Mouse (Mus musculus) liver, embryonic 14.5 days (tissue): ENCODE results near the gene Sparcl1. TPM values are rescaled to one million over a fixed set of nuclear protein-coding genes. Genes with fewer than 3 reads are reported as not detected.
A peak's percentile ranks its signal among the peaks of the same experiment; 100 is the strongest.

ENCODE experiments used
- ATAC-seq: fragments of 200-750 bp; cut with Nextera tagmentation; 2 replicates; pipeline ENCODE4 v1.8.0; 2017; ENCODE audit warnings: moderate number of reproducible peaks, mild to moderate bottlenecking, moderate library complexity; ENCODE audit not compliant: insufficient read depth
- DNase-seq, 3 experiments: peaks; one replicate each; pipeline ENCODE4 v3.0.0-alpha.2; 2012 to 2013; ENCODE audit warnings: low read depth in 3 of 3, low spot score in 3 of 3
- H3K27ac ChIP-seq: fragments of 300-500 bp; sonication (generic); 2 replicates; pipeline ENCODE4 v1.5.1; 2014; ENCODE audit warnings: moderate library complexity, mild to moderate bottlenecking, control low read depth, inconsistent platforms
- H3K27me3 ChIP-seq: fragments of 300-500 bp; sonication (generic); 2 replicates; pipeline ENCODE4 v1.6.1; 2014; ENCODE audit warnings: mild to moderate bottlenecking, low read length, moderate library complexity; ENCODE audit not compliant: control insufficient read depth, insufficient read depth
- H3K36me3 ChIP-seq: fragments of 300-500 bp; sonication (generic); replicated peaks from 2 replicates; pipeline ENCODE4 v1.6.1; 2014; ENCODE audit warnings: low read depth; ENCODE audit not compliant: control insufficient read depth, insufficient read depth
- H3K4me1 ChIP-seq, 2 experiments: fragments of 200-500 bp in 1 of 2; fragments of 300-500 bp in 1 of 2; sonication (generic) in 1 of 2; replicated peaks; 2 replicates each; pipeline ENCODE4 v1.6.1; 2012 to 2014; ENCODE audit warnings: antibody characterized with exemption in 1 of 2, inconsistent platforms in 1 of 2, low read length in 1 of 2; ENCODE audit not compliant: control insufficient read depth in 2 of 2, insufficient read depth in 2 of 2
- H3K4me2 ChIP-seq: fragments of 300-500 bp; sonication (generic); 2 replicates; pipeline ENCODE4 v1.6.1; 2014; ENCODE audit warnings: low read depth, mild to moderate bottlenecking, control low read depth, moderate library complexity
- H3K4me3 ChIP-seq, 2 experiments: fragments of 200-500 bp in 1 of 2; fragments of 300-500 bp in 1 of 2; sonication (generic) in 1 of 2; 2 replicates each; pipeline ENCODE4 v1.5.1; 2012 to 2014; ENCODE audit warnings: low read depth in 2 of 2, low read length in 2 of 2, mild to moderate bottlenecking in 2 of 2, control low read depth in 1 of 2, inconsistent platforms in 1 of 2, moderate library complexity in 1 of 2; ENCODE audit not compliant: insufficient read depth in 1 of 2
- H3K9ac ChIP-seq: fragments of 300-500 bp; sonication (generic); replicated peaks from 2 replicates; pipeline ENCODE4 v1.6.1; 2014; ENCODE audit warnings: mild to moderate bottlenecking, control low read depth, moderate library complexity
- H3K9me3 ChIP-seq: fragments of 300-500 bp; sonication (generic); 2 replicates; pipeline ENCODE4 v1.6.1; 2016; ENCODE audit warnings: low read length, mixed read lengths; ENCODE audit not compliant: control insufficient read depth
- CTCF ChIP-seq: IDR thresholded peaks from 2 replicates; pipeline ENCODE4 v1.5.1; 2016; ENCODE audit warnings: antibody characterized with exemption, low read depth, control low read depth
- EP300 ChIP-seq: IDR thresholded peaks from 2 replicates; pipeline ENCODE4 v1.6.1; 2016; ENCODE audit warnings: antibody characterized with exemption, low read depth
- WGBS: fragments of 180-500 bp; shearing (Covaris S2); extraction: QIAGEN DNeasy Blood & Tissue Kit; methylation state at CpG from one replicate; pipeline ENCODE4 v1.1.7; 2014; ENCODE audit not compliant: insufficient replicate concordance; 5-methylcytosine and 5-hydroxymethylcytosine counted together
- microRNA-seq: library from miRNA; unstranded; fragments of <30 nt; microRNA quantifications from one replicate; pipeline ENCODE4, GENCODE M21; 2016
- polyA plus RNA-seq, 2 experiments: library from polyadenylated mRNA; depleted of rRNA in 1 of 2; stranded (reverse) in 1 of 2; unstranded in 1 of 2; fragments of >200 nt; fragmentation: Nextera tagmentation in 1 of 2; extraction: Ambion mirVana in 1 of 2; gene quantifications; 2 replicates each; pipeline versions ENCODE4 v1.2.1 to v1.2.3; 2012 to 2014

The Sparcl1 gene
- polyA plus RNA-seq, 2 experiments: 1.0 to 1.4 TPM

GRCm38 (mm10) chr5:104032434-104033097 lies 81.0 kb downstream of the Sparcl1 start:
- H3K9me3 ChIP-seq: no peaks in the 10 kb centered on the region
- peaks cover 0 to 10% of the 10 kb centered on the region in 2 experiments; a peak in 2 of 4 replicates for H3K4me1 ChIP-seq
- H3K9ac ChIP-seq: no peak overlapping the region
- ATAC-seq (no peak; the same call in 1 of the 2 replicates), DNase-seq (no peak)
- no peaks in the 10 kb centered on the region for H3K27me3 ChIP-seq
- H3K36me3 ChIP-seq: no peaks in the 10 kb centered on the region
- H3K4me3 ChIP-seq: no peak overlapping the region
- no peak overlapping the region for H3K4me2 ChIP-seq
- 88% methylated on average over 2 of the region's 2 CpGs for WGBS
- no peak overlapping the region for H3K27ac ChIP-seq
- TF ChIP-seq EP300 (no peak), CTCF (no peak)

Small RNAs within 50 kb of the gene (microRNA-seq; reads per million reads assigned to microRNA genes)
- gene Mir5619: 12.7 reads per million, percentile 23 among the genes with 10 or more reads in this experiment

Other genes with a start within 250 kb of the Sparcl1 start
- gene Klhl8, start 202.5 kb downstream of the Sparcl1 start, polyA plus RNA-seq (2012; rRNA removed): 0.83 and 0.98 TPM in 2 replicates
- gene Klhl8, start 202.5 kb downstream of the Sparcl1 start, polyA plus RNA-seq (2014; fragmentation: Nextera tagmentation; extraction: Ambion mirVana): 0.99 and 1.7 TPM in 2 replicates
- 3.2 and 5.3 TPM in 2 replicates for gene Hsd17b13, start 136.3 kb downstream of the Sparcl1 start, polyA plus RNA-seq (2012; rRNA removed)
- 8.3 and 10.9 TPM in 2 replicates for gene Hsd17b13, start 136.3 kb downstream of the Sparcl1 start, polyA plus RNA-seq (2014; fragmentation: Nextera tagmentation; extraction: Ambion mirVana)
- gene Hsd17b11, start 91.8 kb downstream of the Sparcl1 start, polyA plus RNA-seq (2012; rRNA removed): 6.1 and 7.9 TPM in 2 replicates
- 1.9 and 2.6 TPM in 2 replicates for gene Hsd17b11, start 91.8 kb downstream of the Sparcl1 start, polyA plus RNA-seq (2014; fragmentation: Nextera tagmentation; extraction: Ambion mirVana)
- 34.5 and 48.1 TPM in 2 replicates for gene Nudt9, start 67.4 kb downstream of the Sparcl1 start, polyA plus RNA-seq (2012; rRNA removed)
- 73.8 and 74.8 TPM in 2 replicates for gene Nudt9, start 67.4 kb downstream of the Sparcl1 start, polyA plus RNA-seq (2014; fragmentation: Nextera tagmentation; extraction: Ambion mirVana)
- gene Gm17660, start 36.1 kb downstream of the Sparcl1 start, polyA plus RNA-seq (2012; rRNA removed): not detected in 2 replicates
- not detected in 2 replicates for gene Gm17660, start 36.1 kb downstream of the Sparcl1 start, polyA plus RNA-seq (2014; fragmentation: Nextera tagmentation; extraction: Ambion mirVana)
- gene Dspp, start 57.0 kb upstream of the Sparcl1 start, polyA plus RNA-seq (2012; rRNA removed): not detected in 2 replicates
- not detected in 2 replicates for gene Dspp, start 57.0 kb upstream of the Sparcl1 start, polyA plus RNA-seq (2014; fragmentation: Nextera tagmentation; extraction: Ambion mirVana)
- gene Dmp1, start 88.9 kb upstream of the Sparcl1 start, polyA plus RNA-seq (2012; rRNA removed): not detected in 2 replicates
- not detected in 2 replicates for gene Dmp1, start 88.9 kb upstream of the Sparcl1 start, polyA plus RNA-seq (2014; fragmentation: Nextera tagmentation; extraction: Ambion mirVana)
- 0.02 TPM in 1 of 2 replicates, not detected in the other for gene Ibsp, start 185.4 kb upstream of the Sparcl1 start, polyA plus RNA-seq (2012; rRNA removed)
- 0.08 TPM in 1 of 2 replicates, not detected in the other for gene Ibsp, start 185.4 kb upstream of the Sparcl1 start, polyA plus RNA-seq (2014; fragmentation: Nextera tagmentation; extraction: Ambion mirVana)
- not detected in 2 replicates for gene Mepe, start 211.6 kb upstream of the Sparcl1 start, polyA plus RNA-seq (2012; rRNA removed)
- not detected in 2 replicates for gene Mepe, start 211.6 kb upstream of the Sparcl1 start, polyA plus RNA-seq (2014; fragmentation: Nextera tagmentation; extraction: Ambion mirVana)